Mouse (Mus musculus): ENCODE measurements around the gene Rtl4.

DNA sequence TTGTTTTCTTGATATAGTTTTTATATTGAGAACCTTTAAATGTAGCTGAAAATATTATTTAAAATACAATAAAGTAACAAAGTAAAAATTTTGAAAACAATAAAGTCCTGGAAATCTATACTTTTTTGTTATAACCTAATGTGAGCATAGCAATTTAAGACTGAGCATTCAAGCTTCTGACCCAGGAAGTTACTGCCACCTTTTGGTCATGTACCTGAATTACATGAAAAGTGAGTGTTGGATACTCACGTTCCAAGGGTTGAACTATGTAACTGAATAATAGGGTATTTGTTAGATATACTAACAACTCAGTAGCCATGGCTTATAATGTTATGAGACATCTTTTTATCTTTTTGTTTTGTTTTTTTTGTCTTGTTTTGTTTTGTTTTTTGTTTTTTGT is 43.3 kb upstream of the Rtl4 start:
- TF ChIP-seq POLR2A (IDR thresholded peaks at IDR 0.05; ENCODE audit: insufficient read length, low read depth) (no peak), CEBPB (IDR thresholded peaks at IDR 0.05; ENCODE audit: insufficient read depth, poor library complexity, severe bottlenecking) (no peak), POLR2AphosphoS2 (IDR thresholded peaks at IDR 0.05; ENCODE audit: insufficient read length, low read depth) (no peak), TCF3 (IDR thresholded peaks at IDR 0.05; ENCODE audit: insufficient read length, low read depth) (no peak), USF1 (IDR thresholded peaks at IDR 0.05; ENCODE audit: low read depth) (no peak), MYOG (IDR thresholded peaks at IDR 0.05; ENCODE audit: control insufficient read depth in 1 of 3, insufficient read depth in 1 of 3, insufficient read length in 2 of 3, low read depth in 2 of 3) (no peak), MAX (IDR thresholded peaks at IDR 0.05; ENCODE audit: low read depth) (no peak)

All from myocyte (in vitro differentiated cells).